Mouse (Mus musculus): ENCODE results near the gene Dusp16. TPM values are rescaled to one million over a fixed set of nuclear protein-coding genes. Genes with fewer than 3 reads are reported as not detected.
"Not testable (repeated sequence)": the region's sequence is repeated elsewhere in the genome, so short reads cannot be mapped to it uniquely, and the experiment has no call there.

Dusp16 gene
- total RNA-seq, 2 experiments from 2014 or later: 0.33 to 2.6 TPM

DNA sequence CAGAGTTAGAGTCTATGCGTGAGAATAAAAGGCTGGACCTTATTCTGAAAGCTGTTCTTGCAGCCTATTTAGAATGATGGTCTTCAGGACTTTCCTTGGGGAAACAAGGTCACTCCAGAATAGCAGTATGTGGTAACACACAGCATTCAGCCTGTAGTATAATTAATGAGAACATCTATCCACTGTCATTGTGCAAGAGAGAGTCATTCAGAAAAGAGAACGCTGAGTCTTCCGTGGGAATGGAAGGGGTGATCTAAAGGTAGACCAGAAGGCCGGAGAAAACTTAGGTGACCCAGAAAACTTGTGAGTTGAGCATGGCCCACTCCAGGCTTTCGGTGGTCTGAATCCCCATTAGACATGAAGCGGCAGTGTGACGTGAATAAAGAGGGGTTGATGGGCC lies 90.2 kb downstream of the Dusp16 start:
- no peak for ATAC-seq (replicated peaks; ENCODE audit: poor library complexity)

GRCm38 (mm10) chr6:134701211-134701602 lies 91.2 kb downstream of the Dusp16 start:
- ATAC-seq (replicated peaks; ENCODE audit: poor library complexity): no peak

DNA sequence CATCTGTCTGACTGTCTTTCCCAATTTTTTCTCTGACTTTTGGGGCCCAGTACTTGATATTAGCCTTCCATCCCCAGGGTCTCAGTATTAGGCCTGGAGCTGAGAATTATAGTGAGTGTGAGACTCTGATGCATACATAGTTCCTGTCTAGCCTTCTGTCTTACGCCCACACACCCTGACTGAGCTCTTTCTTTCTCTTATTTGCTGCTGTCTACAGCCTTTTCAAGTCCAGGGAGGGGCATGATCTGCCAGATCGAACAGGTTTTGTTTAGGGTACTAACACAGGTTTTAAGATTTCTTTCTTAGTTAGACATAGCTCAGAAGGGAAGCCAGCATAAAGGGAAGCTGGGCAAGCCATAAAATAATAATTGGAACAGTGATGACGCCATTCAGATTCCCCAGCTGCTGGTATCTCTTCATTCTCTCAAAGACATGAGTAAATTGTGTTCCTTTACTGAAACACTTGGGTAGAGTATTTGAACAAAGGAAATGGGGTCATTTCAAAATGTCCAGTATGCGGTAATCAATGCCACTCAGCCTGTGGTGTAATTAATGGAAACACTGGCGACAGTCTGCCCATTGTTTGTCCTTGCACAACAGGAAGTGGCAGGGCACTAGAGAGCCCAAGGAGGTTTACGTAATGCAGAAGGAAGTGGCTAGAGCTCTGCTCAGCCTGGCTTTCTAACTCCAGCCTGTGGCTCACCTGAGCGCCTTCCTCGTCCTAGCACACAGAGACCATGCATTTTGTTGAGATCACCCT lies 91.8 kb downstream of the Dusp16 start:
- ATAC-seq (replicated peaks; ENCODE audit: poor library complexity): peak; percentile 96

DNA sequence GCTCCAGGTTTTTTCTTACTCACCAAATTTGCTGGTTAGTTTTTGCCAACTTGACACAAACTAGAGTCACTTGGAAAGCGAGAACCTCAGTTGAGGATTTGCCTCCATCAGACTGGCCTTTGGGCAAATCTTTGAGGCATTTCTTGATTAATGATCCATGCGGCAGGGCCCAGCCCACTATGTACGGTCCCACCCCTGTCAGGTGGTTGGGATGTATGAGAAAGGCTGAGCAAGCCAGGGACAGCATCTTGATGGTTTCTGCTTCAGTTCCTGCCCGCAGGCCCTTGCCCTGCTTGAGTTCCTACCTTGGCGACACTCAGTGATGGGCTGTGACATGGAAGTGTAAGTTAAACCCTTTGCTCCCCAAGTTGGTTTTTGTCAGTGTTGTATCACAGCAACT lies 94.2 kb downstream of the Dusp16 start:
- ATAC-seq (replicated peaks; ENCODE audit: poor library complexity): no peak

GRCm38 (mm10) chr6:134696554-134696953 lies 95.9 kb downstream of the Dusp16 start:
- no peak for ATAC-seq (replicated peaks; ENCODE audit: poor library complexity)

DNA sequence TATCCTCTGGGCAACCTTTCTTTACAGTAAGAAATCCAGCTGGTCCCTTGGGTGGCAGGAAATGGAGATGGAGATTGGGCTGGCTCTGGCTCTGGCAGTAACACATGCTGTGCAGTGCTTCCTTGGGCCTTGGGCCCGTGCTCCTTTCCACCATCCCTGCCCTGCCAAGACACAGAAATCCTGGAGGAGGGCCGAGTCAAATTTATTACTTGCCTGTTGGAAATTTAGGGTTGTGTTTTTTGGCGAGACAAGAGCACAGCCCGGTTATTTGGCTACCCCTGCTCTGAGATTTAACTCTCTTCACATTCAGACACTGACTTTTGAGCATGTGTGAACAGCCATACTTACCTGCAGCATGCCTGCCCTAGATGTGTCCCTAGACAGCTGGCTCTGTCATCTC lies 96.3 kb downstream of the Dusp16 start:
- no peak for ATAC-seq (replicated peaks; ENCODE audit: poor library complexity)

- ATAC-seq (replicated peaks; ENCODE audit: poor library complexity): no peak
Measured at GRCm38 (mm10) chr6:134695625-134696024, 96.8 kb downstream of the Dusp16 start.

GRCm38 (mm10) chr6:134694988-134695387 lies 97.4 kb downstream of the Dusp16 start:
- ATAC-seq (replicated peaks; ENCODE audit: poor library complexity): no peak

GRCm38 (mm10) chr6:134694498-134694897 lies 97.9 kb downstream of the Dusp16 start:
- no peak for ATAC-seq (replicated peaks; ENCODE audit: poor library complexity)

DNA sequence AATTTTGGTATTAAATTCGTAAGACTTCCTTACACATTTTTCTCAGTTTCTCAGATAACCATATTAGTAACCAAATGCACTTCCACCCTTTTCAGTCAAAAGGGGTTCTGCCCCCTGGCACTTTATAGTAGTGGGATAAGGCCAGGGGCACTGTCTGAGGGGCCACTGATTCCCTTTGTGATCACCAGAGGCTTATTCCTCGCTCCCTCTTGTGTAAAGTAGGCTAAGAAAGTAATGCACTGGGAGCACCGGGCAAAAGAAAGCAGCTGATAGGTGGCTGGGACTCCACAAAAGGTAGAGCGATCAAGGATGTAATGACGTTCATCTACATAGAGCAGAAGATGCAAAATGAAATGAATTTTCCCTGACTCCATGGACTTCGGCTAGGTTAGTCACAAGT lies 106.9 kb downstream of the Dusp16 start:
- no peak for ATAC-seq (replicated peaks; ENCODE audit: poor library complexity)

DNA sequence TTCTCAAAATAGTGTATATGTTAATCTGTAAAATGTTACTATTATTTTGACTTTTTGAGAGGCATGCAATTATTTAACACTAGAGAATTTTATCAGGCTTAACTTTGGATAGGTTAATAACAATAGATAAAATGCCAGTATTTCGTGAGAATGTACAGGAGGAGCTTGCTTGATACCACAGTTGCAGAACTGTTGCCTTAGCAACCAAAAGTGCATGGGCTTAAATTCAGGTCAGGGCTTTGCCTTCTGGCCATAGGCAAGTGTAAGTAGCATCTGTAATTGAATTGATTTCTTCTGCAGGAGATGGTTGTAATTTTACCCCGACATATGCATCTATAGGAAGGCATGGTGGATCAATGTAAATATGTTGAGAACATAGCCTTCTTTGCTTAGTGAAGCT lies 107.4 kb downstream of the Dusp16 start:
- ATAC-seq (replicated peaks; ENCODE audit: poor library complexity): peak; percentile 46; the same call in 1 of the 2 replicates

DNA sequence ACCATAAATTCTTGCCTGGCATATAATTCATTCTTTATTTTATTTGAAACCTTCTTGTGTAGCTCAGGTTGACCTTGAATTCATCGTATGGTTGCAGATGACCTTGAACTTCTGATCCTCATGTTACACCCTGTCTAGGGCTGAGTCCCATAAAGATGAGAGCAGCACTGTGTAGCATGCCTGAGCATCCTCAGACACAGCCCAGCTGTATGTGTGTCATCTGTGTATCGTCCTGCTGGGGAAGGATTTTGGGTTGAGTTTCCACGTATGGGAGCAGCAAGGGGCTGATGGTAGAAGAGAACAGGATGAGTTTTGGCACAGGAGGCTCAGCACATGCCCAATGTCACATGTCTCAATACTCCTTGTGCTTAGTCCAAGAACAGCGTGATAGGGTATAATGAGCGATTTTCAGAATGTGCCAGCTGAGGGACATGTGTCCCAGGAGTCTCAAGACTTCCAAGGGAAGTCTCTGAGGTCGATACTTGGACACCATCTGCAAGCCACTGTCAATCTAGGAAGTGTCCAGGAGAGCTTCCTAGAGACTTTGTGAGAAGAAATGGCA lies 108.0 kb downstream of the Dusp16 start:
- ATAC-seq (replicated peaks; ENCODE audit: poor library complexity): no peak

DNA sequence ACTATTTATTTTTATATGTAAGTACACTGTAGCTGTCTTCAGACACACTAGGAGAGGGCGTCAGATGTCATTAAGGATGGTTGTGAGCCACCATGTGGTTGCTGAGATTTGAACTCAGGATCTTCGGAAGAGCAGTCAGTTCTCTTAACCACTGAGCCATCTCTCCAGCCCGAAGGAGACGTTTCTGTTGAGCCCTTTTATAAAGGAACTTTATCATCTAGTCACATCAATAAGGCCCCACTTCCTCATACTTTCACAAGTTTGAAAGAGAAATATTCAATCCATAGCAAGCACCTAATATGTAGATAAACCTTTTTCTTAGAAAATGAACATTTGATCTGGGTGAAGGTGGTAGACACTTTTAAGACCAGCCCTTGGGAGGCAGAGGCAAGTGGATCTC lies 113.1 kb downstream of the Dusp16 start:
- ATAC-seq (replicated peaks; ENCODE audit: poor library complexity): not testable (repeated sequence)

- peak; percentile 74 for ATAC-seq (replicated peaks; ENCODE audit: poor library complexity)
Measured at GRCm38 (mm10) chr6:134678037-134678436, 114.4 kb downstream of the Dusp16 start.

DNA sequence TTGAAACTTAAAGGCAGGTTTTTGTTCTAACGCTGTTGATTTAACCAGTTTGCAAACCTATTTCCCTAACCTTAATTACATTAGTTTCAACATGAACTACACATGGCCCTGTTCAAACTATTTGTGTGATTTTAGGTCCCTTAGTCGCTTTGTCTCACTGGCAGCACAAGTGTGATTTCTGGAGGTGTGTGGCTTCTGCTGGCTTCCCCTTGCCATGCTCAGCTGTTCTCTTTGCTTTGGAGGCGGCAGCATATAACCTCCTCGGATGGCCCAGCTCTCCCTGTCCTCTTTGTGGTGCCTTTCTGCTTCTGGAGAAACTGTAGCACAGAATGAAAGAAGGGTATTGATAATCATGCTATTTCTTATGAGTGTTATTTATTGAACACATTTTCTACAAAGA lies 114.9 kb downstream of the Dusp16 start:
- ATAC-seq (replicated peaks; ENCODE audit: poor library complexity): no peak

- peak; percentile 78 for ATAC-seq (replicated peaks; ENCODE audit: poor library complexity)
Measured at GRCm38 (mm10) chr6:134673712-134674111, 118.7 kb downstream of the Dusp16 start.

DNA sequence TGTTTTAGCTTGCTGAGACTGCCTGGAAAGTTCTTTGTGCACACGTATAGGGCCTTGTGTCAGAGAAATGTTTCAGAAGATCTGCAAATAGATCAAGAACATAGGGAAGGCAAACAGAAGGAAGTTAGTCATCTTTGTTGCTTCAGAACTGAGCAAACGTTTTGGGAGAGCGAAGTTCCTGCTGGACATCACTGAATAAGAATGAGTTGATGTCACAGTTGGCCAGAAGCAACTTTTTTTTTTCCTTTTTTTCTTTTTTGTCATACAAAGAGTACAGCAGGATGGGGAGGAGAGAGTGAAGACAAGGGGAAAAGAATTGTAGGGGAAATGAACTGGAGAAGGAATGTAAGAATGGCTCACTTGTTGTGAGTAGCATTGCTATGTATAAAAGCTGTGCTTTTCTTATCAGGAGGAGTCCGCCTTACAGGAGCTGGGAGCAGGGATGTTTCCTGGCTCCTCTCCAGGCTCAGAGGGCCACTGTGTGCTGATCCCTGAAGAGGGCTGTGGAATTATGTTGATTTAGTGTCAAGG lies 121.5 kb downstream of the Dusp16 start:
- ATAC-seq (replicated peaks; ENCODE audit: poor library complexity): no peak

DNA sequence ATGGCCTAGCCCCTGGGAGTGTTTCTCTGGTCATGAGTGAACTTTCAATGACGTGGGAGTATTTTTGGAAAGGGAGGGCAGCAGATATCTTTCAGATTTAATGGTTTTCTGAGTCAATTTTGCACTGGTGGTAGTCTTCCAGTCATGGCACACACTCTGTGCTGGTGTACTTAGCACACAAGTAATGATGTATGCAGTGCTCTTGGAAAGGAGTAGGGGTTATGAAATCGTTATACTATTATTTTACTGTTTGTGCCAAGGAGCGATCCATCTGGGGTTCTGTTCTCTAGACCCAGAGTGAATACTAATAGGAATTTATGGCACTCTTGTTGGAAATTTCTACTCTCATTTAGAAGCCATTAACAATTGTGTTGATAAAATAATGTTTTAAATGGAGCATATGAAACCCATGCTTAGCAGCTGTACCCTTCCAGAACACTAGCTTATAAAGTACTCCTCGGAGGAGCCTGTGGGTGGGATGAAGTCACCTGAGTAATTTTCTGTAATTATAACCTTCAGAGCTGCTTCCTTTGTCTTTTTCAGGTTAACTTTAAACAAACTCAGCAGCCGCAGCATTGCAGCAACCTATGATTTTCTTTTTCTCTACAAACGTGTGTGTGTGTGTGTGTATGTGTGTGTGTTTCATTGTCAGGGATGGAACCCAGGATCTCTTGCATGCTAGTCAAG lies 123.1 kb downstream of the Dusp16 start:
- no peak for ATAC-seq (replicated peaks; ENCODE audit: poor library complexity)

- peak; percentile 74 for ATAC-seq (replicated peaks; ENCODE audit: poor library complexity)
Measured at GRCm38 (mm10) chr6:134668519-134668918, 123.9 kb downstream of the Dusp16 start.

DNA sequence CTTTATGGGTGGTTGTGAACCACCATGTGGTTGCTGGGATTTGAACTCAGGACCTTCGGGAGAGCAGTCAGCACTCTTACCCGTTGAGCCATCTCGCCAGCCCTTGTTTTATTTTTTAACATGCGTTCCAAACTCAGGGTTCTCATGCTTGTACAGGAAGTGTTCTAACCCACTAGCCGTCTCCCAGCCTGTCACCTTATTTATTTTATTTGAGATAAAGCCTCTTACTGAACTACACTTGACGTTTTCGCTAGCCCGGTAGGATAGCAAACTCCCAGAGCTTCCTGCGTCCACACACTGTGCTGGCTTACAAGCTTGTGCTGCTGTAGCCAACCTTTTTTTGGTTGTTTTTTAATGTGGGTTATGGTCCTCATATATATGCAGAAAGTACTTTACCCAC lies 126.6 kb downstream of the Dusp16 start:
- no peak for ATAC-seq (replicated peaks; ENCODE audit: poor library complexity)

Measured in megakaryocyte progenitor cell, adult 5-6 weeks (primary cell).